Mouse (Mus musculus): Measurements from ENCODE around the gene Gk5.
A peak's percentile ranks its signal among the peaks of the same experiment; 100 is the strongest.
"Not testable (repeated sequence)": the region's sequence is repeated elsewhere in the genome, so short reads cannot be mapped to it uniquely, and the experiment has no call there.

Gk5 gene

DNA sequence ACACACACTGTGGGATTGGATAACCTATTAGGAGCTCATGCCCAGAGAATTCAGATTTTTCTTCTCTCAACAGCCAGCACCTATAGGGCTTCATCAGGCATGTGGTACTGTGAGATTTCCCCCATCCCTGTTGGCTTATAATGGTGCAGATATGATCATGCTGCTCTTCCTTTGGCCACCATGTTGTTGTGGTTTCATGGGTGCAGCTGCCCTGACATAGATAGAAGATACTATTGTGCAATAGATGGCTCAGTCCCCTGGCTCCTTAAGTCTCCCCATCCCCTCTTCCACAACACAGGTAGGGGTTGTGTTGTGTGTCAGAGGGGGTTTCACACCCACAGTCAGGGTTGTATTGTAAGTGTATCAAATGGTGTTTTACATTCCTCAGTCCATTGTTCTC is 25.7 kb downstream of the Gk5 start:
- no peak for DNase-seq (ENCODE audit: low spot score)

DNA sequence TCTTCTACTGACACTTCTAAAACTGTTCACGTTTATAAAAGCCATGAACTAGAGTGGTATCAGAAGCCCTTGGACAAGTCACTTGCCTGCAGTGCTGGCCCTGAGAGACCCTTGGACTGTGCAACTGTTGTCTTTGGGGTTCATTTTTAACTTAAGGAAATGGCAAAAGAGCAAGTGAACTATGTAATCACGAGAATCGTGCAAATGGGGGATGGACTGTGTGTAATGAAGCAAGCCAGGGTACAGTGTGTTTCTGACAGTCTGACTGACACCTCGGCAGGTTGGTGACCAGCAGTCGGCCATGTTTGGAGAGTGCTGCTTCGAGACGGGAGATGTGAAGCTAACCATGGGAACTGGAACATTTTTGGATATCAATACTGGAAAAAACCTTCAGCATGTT is 33.6 kb downstream of the Gk5 start:
- no peak for DNase-seq (ENCODE audit: low spot score)

DNA sequence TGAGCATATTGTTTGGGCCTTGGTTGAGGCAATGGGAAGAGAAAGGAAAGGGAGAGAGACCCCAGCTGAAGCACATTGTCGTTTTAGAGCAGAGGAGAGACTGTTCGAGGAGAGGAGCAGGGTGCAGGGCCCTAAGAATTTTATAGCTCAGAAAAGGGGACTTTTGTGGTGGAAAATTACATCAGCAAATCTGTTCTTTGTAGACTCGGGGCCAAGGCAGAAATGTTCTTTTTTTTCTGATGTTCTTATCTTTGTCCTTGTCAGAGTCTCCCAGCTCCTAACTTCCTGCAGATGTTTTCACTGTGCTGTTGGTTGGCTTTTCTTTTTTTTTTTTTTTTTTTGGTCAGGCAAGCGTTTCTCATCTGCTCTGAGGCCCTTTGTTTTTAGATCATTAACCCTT is 39.3 kb downstream of the Gk5 start:
- peak; percentile 21 for DNase-seq (ENCODE audit: low spot score)

DNA sequence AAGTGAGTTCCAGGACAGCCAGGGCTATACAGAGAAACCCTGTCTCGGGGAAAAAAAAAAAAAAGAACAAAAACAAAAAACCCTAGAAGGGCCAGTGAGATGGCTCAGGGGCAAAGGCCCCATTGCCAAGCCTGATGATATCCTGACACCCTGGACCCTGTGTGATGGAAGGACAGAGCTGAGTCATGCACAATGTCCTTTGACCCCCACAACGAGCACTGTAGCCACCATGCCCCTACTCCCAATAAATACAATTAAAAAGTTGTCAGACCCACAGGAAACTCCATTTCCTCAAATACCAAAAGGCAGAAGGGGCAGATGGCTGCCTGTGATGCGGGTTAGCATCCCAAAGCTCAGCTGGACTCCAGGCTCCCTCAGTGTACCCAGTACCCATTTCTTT is 39.9 kb downstream of the Gk5 start:
- DNase-seq (ENCODE audit: low spot score), result no peak

DNA sequence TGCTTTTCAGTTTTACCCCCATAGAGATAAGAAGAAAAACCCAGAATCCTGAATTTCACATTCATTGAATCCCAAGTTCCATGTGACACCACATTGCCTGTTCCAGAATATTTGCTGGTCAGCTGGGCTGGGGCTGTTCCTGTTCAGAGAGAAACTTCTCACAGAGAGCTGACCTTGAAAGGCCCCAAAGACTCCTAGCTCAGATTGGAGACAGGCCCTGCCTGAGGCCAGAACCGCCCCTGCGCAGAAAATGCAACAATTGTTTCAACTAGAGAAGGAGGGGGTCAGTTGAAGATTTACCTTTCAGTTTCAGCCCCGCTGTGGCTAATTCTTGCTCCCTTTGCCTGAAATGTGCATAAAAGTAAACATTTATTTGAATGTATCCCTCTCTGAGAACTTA is 41.6 kb downstream of the Gk5 start:
- peak; percentile 34 for DNase-seq (ENCODE audit: low spot score)

DNA sequence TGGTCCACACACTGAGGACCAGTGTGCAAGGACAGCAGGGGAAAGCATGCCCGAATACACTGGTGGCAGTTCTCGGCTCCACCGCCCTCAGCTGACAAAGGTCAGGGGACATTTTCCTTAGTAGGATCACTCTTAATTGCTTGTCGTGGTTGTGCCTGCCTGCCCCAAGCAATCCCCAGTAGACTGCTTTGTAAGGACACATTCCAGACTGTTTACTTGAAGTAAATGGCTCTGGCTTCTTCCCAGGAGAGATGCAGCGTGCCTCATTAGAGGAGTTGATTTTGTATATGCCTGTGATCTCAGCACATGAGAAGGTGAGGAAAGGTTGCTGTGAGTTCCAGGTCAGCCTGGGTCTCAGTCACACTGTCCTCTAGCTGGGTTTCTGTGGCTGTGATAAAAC is 43.3 kb downstream of the Gk5 start:
- DNase-seq (ENCODE audit: low spot score), result no peak

DNA sequence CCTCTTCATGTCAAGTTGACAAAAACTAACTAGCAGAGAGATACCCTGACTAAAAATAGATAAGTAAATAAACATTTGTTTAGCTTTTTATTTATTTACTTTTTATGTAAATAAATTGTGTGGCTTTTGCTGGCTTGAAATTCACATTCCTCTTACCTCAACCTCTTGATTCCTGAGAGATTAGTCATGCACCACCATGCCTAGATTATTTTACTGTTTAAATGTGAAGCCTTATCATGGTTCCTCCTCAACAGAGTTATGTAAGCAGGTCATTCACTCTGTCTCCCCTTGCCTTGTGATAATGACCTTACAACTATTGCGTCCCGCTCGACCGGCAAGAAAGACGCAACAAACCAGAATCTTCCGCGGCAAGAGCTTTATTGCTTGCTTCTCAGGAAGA is 44.3 kb downstream of the Gk5 start:
- no peak for DNase-seq (ENCODE audit: low spot score)

DNA sequence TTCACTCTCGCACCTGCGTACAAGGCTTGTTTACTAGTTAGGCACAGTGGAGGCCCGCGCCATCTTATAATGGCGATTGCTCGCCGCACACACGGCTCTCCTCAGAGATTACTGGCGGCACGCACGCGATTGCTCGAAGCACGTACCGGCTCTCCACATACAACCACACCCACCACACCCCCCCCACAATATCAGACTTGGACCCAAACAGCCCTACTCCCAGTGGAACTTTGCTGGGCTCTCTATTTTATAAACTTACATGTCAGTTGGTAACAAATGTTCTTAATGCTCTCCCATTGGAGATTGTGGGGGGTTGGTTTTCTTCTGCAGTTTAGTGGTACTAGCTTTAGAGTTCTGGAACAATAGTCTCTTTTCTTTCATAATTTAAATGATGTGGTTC is 44.8 kb downstream of the Gk5 start:
- DNase-seq (ENCODE audit: low spot score), result not testable (repeated sequence)

DNA sequence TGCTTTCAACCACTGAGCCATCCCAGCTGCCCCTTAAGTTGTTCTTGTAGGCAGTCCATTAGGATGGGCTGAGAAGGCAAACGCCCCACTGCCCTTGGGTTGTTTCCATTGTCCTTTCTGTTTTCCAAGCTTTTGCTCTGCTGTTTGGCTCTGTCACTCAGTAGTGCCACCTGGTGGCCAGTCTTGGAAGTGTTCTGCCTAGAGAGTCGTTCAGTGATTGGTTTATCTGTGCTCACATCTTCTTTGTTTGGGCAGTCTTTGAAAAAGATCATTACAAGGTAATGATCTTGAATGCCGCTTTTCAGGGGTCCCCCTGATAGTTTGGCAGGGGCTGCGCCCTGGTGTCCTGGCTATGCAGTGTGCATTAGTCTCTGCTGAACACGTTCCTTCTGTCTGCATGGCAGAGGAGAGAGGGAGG is 48.0 kb downstream of the Gk5 start:
- DNase-seq (ENCODE audit: low spot score), result peak; percentile 81

DNA sequence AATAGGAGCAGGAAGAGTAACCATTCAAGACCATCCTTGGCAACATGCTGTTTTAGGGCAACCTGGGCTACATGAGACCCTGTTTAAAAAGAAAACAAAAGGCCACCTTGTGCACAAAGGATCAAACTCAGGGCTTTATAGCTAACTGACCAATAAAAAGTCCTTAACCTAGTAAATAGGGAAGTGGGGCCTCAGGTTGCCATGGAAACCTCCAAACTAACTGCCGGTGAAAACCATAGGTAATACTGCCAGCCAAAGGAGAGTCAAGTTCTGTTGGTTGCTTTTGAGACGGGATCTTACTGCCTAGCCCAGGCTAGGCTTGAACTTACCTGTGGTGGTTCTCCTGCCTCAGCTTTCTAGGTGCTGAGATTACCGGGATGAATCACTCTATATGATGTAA is 51.4 kb downstream of the Gk5 start:
- DNase-seq (ENCODE audit: low spot score), result no peak

DNA sequence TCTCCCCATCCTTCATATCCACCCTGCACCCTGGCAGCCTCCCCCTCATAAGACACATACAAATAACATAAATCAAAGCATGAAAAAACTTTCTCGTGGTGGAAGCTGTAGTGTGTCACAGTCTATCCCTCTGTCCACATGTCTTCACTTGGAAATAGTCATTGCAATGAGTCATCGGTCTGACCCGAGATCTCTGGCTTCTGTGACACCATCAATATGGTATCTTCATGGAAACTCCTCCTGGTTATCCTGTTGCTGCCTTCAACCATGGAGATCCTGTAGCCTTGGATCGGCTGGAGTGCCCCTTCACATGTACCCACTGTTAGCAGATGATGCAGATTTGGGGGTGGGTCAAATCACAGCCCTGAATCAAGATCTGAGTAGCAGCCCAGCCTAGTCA is 65.7 kb downstream of the Gk5 start:
- DNase-seq (ENCODE audit: low spot score), result no peak

DNA sequence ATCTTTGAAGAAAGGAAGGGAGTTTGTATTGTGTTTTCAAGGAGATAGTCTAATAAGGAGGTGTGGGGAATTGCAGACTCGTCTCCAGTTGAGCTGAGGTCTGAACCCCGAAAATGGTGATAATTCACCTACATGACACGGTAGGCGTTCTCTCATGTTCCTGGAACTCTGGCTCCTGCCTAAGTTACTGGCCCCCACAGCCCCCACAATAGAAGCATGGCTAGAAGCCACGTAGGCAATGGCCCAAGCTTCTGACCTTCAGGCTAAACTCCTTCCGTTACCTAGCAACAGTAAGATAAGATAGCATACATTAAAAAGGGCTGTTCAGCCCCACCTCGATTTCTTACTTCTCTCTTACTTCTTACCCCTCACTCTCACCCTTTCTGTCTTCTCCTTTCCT is 67.5 kb downstream of the Gk5 start:
- DNase-seq (ENCODE audit: low spot score), result no peak

DNA sequence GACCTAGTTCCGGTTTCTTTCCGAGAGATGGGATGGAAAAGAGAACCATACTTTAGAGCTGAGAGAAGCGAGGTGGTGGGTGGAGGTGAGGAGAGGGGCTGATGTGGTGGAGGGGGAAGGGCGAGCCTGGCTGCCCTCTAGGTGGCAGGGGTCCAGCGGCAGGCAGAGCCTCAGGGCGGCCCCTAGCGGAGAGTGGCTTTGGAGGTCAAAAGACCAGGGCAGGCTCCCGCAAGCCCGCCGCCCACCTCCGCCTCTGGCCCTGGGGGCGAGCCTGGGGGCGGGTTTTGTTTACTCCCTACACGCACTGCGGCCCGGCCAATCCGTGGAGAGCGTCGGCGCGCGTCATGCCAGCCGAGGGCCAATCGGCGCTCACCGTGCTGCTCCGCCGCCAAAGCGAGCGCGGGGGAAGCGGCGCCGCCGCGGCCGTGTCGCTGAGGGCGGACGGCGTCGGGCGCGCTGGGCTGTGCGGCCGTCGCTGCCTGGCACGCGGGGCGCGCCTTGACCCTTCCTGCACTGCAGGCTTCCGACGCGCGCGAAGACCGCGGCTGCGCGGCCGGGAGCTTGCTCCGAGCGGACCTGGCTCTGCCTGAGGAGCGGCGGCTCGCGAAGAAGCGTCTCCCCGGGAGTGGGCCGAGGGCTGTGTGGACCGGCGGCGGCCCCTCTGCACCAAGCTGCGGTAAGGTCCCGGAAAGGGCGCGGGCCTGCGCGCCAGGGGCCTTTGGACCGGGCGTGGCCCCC is 76.9 kb downstream of the Gk5 start, which contains the start of gene Tfdp2:
Tfdp2 (plus strand) TSS at position 391 of the 738 bp plus-strand sequence.
- peak; percentile 92 for DNase-seq (ENCODE audit: low spot score)

DNA sequence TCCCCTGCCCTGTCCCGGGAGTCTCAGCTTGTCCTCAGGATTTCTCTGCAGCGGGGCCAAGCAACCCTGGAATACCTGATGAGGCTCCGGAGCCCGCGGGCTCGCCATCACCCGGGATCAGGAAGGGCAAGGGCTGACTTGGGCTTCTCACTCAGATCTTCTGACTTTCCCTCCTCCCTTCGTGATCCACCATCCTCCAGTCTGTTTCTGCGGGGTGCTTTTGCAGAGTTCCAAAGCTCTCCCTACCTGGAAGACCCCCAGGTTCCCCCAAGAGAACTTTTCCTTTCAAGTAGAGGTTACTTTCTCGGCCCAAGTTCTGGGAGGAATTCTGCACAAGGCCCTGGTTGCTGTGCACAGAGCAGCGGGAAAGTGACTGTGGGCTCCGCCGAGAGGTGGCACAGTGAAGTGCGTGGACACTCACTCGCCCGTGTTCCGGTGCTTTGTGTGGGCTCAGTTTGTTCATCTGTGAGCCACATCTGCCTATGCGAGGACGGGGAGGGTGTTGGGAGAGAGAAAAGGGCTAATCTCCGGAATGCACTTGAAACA is 77.5 kb downstream of the Gk5 start:
- DNase-seq (ENCODE audit: low spot score), result peak; percentile 48

DNA sequence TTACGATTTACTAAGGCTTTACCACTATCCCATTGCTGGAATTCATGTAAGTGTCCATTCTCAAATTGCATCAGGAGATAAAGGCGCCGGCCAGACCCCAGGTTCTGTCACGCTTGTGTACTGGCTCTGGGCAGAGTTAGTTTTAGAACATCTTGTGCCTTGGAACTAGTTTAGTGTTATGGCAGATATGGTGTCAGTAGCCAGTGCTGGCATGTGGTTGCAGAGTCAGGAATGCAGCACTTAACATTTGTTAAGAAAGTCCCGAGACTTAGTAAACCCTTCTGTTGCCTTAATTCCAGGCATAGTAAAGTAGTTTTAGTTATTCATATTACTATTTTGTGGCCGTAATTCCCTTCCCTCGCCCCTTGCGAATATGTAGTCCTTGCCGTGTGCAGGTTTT is 78.6 kb downstream of the Gk5 start:
- no peak for DNase-seq (ENCODE audit: low spot score)

DNA sequence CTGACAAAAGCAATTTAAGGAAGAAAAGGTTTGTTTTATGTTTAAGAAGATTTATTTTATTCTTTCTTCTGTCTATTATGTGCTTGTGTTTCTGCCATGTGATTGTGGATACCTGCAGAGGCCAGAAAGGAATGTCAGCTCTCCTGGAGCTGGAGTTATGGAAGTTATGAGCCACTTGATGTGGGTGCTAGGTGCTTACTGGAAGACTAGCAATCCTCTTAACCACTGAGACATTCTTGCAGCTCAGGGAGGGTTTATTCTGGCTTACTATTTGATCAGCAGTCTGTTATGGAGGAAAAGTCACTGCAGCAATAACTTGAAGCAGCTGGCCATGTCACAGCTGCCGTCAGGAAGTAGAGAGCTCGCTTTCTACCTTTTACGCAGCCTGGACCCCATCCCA is 84.5 kb downstream of the Gk5 start:
- no peak for DNase-seq (ENCODE audit: low spot score)

DNA sequence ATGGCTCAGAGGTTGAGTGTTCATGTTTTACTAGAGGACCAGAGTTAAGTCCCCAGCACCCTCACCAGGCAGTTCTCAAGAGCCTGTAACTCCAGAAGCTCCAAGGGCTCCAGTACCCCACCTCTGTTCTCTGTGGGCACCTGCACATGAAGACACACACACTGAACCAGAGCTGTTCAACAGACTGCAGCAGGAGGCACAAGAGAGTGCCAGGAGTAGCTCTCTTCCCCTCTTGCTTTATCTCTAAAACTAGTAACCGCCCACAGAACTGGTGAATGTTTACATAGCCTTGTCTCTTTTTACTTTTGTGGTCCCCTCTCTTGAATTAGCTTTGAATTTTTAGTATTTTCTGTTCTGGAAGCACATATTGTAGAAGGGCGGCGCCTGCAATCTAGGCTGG is 88.3 kb downstream of the Gk5 start:
- DNase-seq (ENCODE audit: low spot score), result no peak

DNA sequence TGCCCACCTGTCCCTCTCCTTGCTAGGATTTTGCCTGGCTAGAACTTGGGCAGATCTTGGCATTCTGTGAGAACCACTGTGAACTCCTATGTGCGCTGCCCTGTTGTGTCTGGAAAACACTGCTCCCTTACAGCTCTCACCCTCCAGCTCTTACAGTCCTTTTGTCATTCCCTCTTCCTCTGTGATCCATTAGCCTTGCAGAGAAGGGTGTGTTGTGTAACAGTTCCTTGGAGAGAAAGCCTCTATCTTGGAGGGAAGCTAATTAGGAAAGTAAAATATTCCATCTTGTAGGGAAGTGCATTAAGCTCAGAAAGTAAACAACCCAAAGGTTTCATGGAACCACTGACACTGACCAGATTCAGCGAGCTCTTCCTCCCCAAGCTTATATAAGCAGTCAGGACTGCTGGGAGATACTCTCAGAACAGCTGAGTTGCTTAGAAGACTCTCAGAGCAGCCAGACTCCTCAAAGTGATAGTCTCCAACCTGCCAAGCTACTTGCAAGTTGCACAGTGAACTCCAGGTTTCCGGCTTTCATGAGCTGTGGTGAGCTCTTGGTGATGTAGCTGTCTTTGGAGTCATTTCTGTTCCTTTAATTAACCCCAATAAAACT is 94.0 kb downstream of the Gk5 start:
- DNase-seq (ENCODE audit: low spot score), result no peak

DNA sequence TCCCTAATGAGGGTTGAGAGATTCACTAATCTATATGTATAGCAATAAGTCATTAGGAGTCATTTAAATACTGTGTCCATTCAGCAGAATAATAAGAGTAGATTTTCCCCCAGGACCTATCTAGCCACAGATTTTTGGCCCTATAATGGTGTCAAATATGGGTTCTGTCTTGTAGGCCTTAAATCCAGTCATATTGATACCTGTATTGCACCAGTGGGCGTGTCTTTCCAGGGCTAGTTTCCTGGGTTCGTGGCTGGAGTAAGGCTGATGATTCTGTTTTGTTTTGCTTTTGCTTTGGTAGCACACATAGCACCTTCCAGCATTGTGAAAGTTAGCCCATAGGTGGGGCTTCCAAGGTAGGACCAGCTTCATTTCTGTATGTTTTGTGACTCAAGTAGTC is 95.0 kb downstream of the Gk5 start:
- no peak for DNase-seq (ENCODE audit: low spot score)

DNA sequence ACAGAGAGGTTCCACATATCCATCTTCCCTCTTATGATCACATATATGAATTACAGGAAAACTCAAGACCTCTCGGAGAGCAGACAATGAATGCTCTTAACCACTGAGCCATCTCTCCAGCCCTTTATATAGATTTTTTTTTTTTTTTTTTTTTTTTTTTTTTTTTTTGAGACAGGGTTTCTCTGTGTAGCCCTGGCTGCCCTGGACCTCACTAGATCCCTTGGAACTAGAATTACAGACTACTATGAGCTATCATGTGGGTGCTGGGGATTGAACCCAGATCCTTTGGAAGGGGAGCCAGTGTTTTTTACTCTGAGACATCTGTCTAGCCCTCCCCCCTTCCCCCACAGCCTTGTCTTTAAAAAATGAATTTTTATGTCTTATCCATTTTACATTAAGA is 98.1 kb downstream of the Gk5 start:
- DNase-seq (ENCODE audit: low spot score), result no peak

DNA sequence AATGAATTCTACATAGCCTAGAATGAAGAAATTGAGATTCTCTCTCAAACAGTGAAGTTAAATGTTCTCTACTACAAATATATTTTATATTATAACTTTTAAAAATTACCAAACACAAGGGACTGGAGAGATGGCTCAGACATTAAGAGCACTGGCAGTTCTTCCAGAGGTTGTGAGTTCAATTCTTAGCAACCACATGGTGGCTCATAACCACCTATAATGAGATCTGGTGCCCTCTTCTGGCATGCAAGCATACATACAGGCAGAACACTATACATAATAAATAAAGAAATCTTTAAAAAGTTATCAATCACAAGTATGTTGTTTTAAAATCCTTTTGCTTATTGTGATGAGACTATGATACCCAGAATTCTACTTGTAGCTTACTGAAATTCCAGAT is 98.6 kb downstream of the Gk5 start:
- no peak for DNase-seq (ENCODE audit: low spot score)

DNA sequence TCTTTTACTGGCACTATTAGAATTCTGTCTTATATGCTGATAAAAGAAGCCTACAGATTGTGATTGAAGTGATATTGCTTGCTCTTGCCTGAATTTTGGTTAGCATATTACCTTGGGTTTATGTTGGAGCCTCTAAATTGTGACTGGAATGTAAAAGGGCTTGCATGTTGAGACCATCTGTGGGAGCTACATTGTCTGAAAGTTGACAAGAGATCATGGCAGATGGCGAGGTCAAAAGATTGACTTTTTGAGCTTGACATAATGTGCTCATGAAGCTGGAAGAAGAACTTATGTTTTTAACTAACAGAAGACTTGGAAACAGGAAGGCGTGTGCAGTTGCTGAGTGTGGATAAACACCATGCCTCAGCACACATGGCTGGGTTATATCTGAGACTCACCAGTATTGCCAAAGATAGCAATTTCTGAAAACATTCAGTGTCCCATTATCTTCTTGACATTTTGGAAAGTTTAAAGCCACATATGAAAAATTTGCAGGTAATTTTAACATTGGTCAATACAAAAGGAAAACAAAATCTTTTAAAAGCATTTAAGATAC is 100.0 kb downstream of the Gk5 start:
- no peak for DNase-seq (ENCODE audit: low spot score)

DNA sequence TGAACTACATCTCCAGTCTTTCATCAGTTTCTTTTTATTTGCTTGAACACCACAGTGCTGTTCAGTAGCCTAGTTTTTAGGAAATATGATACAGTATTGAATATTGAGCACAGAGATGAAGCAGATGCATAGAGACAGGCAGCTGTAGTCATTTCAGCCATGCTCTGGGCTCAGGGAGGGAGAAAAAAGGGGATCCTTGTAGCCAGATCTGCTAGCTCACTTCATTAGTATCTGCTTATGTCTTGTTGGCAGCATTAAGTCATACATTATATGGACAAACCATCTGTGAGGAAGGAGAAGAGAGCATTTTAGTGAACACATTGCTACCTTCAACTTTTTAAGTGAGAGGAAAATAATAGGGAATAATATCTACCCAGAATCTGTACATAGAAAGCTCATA is 101.3 kb downstream of the Gk5 start:
- no peak for DNase-seq (ENCODE audit: low spot score)

DNA sequence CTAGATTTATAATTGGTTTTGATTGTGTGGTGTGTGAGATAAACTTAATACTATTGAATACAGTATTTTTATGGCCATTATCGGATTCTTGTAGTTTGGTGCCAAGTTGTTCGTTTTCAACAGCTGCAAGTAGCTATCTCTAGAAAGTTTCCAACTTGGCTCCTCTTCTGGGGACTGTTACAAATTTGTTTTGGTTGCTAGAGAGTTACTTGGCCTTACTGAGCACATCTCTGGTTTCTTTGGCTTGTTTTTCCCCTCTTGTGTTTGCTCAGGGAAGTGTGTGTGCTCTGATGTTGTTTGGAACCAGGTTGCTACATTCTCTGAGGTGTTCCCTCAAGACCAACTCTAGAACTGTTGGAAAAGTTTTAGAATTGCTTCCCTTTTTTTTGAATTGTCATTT is 104.1 kb downstream of the Gk5 start:
- no peak for DNase-seq (ENCODE audit: low spot score)

Measured in ovary, postnatal 36 days (tissue).